Comparison of ENCODE assay signal across 19 mouse cellular contexts in genomic region chr9:110920665-110921419, GRCm38 (mm10). TPM values are rescaled to one million over a fixed set of nuclear protein-coding genes. Genes with fewer than 3 reads are reported as not detected.
DNase-seq lines count a peak whose midpoint lies in the region; ATAC-seq and TF ChIP-seq lines count a peak whose summit lies in the region.
"Had no signal": no experiment of that assay in that cellular context is flagged by ENCODE, and none has a peak within 500 bp of the region (broad histone marks: within the 10 kb centered on the region; RNA-seq: fewer than 3 reads in every experiment).

No protein-coding gene starts in this region.

- no peak for TF ChIP-seq CTCF in kidney, adult 2 months (conservative IDR thresholded peaks at IDR 0.05; ENCODE audit: insufficient read depth, insufficient read length, low read depth, low read length)
- no peak for TF ChIP-seq CTCF in cerebellum, adult 2 months (IDR thresholded peaks at IDR 0.05; ENCODE audit: borderline replicate concordance, insufficient read depth, low read depth, low read length)

- no peaks in the 10 kb centered on the region for H3K36me3 ChIP-seq in kidney, adult 2 months (ENCODE audit: control insufficient read depth, insufficient read depth, low read length)
- H3K36me3 ChIP-seq in embryonic facial prominence, embryonic 11.5 days (replicated peaks; ENCODE audit: control insufficient read depth, insufficient read depth, low read depth, low read length) = no peaks in the 10 kb centered on the region
- H3K36me3 ChIP-seq in hindbrain, embryonic 16.5 days (ENCODE audit: control insufficient read depth, insufficient read depth, low read length) = no peaks in the 10 kb centered on the region
- H3K36me3 ChIP-seq: midbrain, embryonic 10.5 days; stomach, embryonic 15.5 days had no signal

- 40% methylated on average over 15 of the region's 15 CpGs for WGBS in kidney, adult 2 months
- 49% methylated on average over 15 of the region's 15 CpGs for WGBS in embryonic facial prominence, embryonic 11.5 days
- WGBS in hindbrain, embryonic 16.5 days = 43% methylated on average over 15 of the region's 15 CpGs
- 59% methylated on average over 15 of the region's 15 CpGs for WGBS in cerebellum, adult 2 months

- H3K9ac ChIP-seq in embryonic facial prominence, embryonic 11.5 days (replicated peaks; ENCODE audit: low read length) = no peak overlapping the region
- no peak overlapping the region for H3K9ac ChIP-seq in hindbrain, embryonic 16.5 days (ENCODE audit: low read depth, low read length)
- H3K9ac ChIP-seq: stomach, embryonic 15.5 days had no signal

- H3K27me3 ChIP-seq in kidney, adult 2 months (replicated peaks; ENCODE audit: control insufficient read depth, insufficient read depth, low read length) = no peaks in the 10 kb centered on the region
- H3K27me3 ChIP-seq in embryonic facial prominence, embryonic 11.5 days (ENCODE audit: control insufficient read depth, insufficient read depth, low read length) = no peaks in the 10 kb centered on the region
- no peaks in the 10 kb centered on the region for H3K27me3 ChIP-seq in hindbrain, embryonic 16.5 days (replicated peaks; ENCODE audit: control insufficient read depth, insufficient read depth, low read length)
- no peaks in the 10 kb centered on the region for H3K27me3 ChIP-seq in cerebellum, adult 2 months (ENCODE audit: control insufficient read depth, insufficient read depth, low read length)
- H3K27me3 ChIP-seq: stomach, embryonic 15.5 days had no signal

- H3K4me1 ChIP-seq in kidney, adult 2 months (ENCODE audit: control insufficient read depth, insufficient read depth, low read length) = no peaks in the 10 kb centered on the region
- H3K4me1 ChIP-seq in embryonic facial prominence, embryonic 11.5 days (ENCODE audit: control insufficient read depth, insufficient read depth, low read length) = no peaks in the 10 kb centered on the region
- H3K4me1 ChIP-seq in hindbrain, embryonic 16.5 days (ENCODE audit: control insufficient read depth, insufficient read depth, low read depth, low read length) = peaks cover 2% of the 10 kb centered on the region; the same call in 1 of the 2 replicates
- no peaks in the 10 kb centered on the region for H3K4me1 ChIP-seq in cerebellum, adult 2 months (ENCODE audit: control insufficient read depth, insufficient read depth, low read length)
- H3K4me1 ChIP-seq: midbrain, embryonic 10.5 days; stomach, embryonic 15.5 days had no signal

- no peaks in the 10 kb centered on the region for H3K9me3 ChIP-seq in embryonic facial prominence, embryonic 11.5 days (replicated peaks; ENCODE audit: control insufficient read depth, low read length)
- no peaks in the 10 kb centered on the region for H3K9me3 ChIP-seq in hindbrain, embryonic 16.5 days (ENCODE audit: control insufficient read depth, low read length)
- H3K9me3 ChIP-seq: midbrain, embryonic 10.5 days; stomach, embryonic 15.5 days had no signal

- H3K27ac ChIP-seq in kidney, adult 2 months (ENCODE audit: insufficient read depth, low read depth, low read length) = peak overlapping the region; percentile 47; the same call in 1 of the 2 replicates
- H3K27ac ChIP-seq in embryonic facial prominence, embryonic 11.5 days (replicated peaks; ENCODE audit: low read depth, low read length) = no peak overlapping the region
- no peak overlapping the region for H3K27ac ChIP-seq in hindbrain, embryonic 16.5 days (ENCODE audit: low read depth, low read length)
- no peak overlapping the region for H3K27ac ChIP-seq in cerebellum, adult 2 months (ENCODE audit: insufficient read depth, low read length)
- H3K27ac ChIP-seq: midbrain, embryonic 10.5 days; stomach, embryonic 15.5 days had no signal

- DNase-seq in kidney, adult 2 months = peak; percentile 50
- DNase-seq in kidney, adult 18-20 months = no peak
- peak; percentile 46 for DNase-seq in embryonic facial prominence, embryonic 11.5 days (ENCODE audit: low spot score)
- DNase-seq in naive thymus-derived CD4-positive, alpha-beta T cell, adult 2 months (ENCODE audit: low read depth) = peak; percentile 68
- DNase-seq in cerebellum, adult 2 months = no peak
- no peak for DNase-seq in left cerebral cortex, adult 9 months (ENCODE audit: low spot score in 2 of 2)
- no peak for DNase-seq in left cerebral cortex, adult 8-10 months (ENCODE audit: low spot score in 2 of 2)
- DNase-seq: gastrocnemius, postnatal 14 days; right cerebral cortex, postnatal 25 days had no signal

- no peak overlapping the region for H3K4me3 ChIP-seq in kidney, adult 2 months (ENCODE audit: insufficient read depth, low read depth, low read length)
- no peak overlapping the region for H3K4me3 ChIP-seq in embryonic facial prominence, embryonic 11.5 days (ENCODE audit: low read depth, low read length)
- no peak overlapping the region for H3K4me3 ChIP-seq in hindbrain, embryonic 16.5 days (ENCODE audit: low read length)
- no peak overlapping the region for H3K4me3 ChIP-seq in cerebellum, adult 2 months (replicated peaks; ENCODE audit: insufficient read depth, low read depth, low read length)
- H3K4me3 ChIP-seq: midbrain, embryonic 10.5 days; stomach, embryonic 15.5 days had no signal

- ATAC-seq in embryonic facial prominence, embryonic 11.5 days (replicated peaks; ENCODE audit: insufficient number of reproducible peaks, low FRiP score, low TSS enrichment, low read depth) = no peak
- ATAC-seq in hindbrain, embryonic 16.5 days = peak; percentile 73
- ATAC-seq: activated CD4-positive, CD25-positive, alpha-beta regulatory T cell, adult 4 months; forebrain, embryonic 14.5 days; inflammation-experienced regulatory T-cells, adult 6 months had no signal

- H3K4me2 ChIP-seq in embryonic facial prominence, embryonic 11.5 days (ENCODE audit: low read depth, low read length) = no peak overlapping the region
- H3K4me2 ChIP-seq in hindbrain, embryonic 16.5 days (ENCODE audit: low read length) = no peak overlapping the region; the same call in 1 of the 2 replicates
- H3K4me2 ChIP-seq: stomach, embryonic 15.5 days had no signal

- no peak for TF ChIP-seq POLR2A in kidney, adult 2 months (IDR thresholded peaks at IDR 0.05; ENCODE audit: low read depth, low read length)
- TF ChIP-seq POLR2A in cerebellum, adult 2 months (IDR thresholded peaks at IDR 0.05; ENCODE audit: borderline replicate concordance, insufficient read depth, low read length) = no peak

RNA-seq across cellular contexts. Expression of gene Fam240a, which starts 4.2 kb away (rescaled TPM):
- not detected in 2 replicates for polyA plus RNA-seq in kidney, adult 2 months (2012; rRNA removed)
- polyA plus RNA-seq in embryonic facial prominence, embryonic 11.5 days (2014; fragmentation: Nextera tagmentation; extraction: Ambion mirVana) = not detected in 2 replicates
- not detected in 2 replicates for polyA plus RNA-seq in hindbrain, embryonic 16.5 days (2015; fragmentation: Nextera tagmentation; extraction: Ambion mirVana)
- not detected in 2 replicates for polyA plus RNA-seq in cerebellum, adult 2 months (2012; rRNA removed)
- total RNA-seq in left cerebral cortex, adult 8-10 months (2022) = not detected
- total RNA-seq: common myeloid progenitor, adult 5-6 weeks; layer of hippocampus, postnatal 25 days; liver, adult 2 months had no signal
- polyA plus RNA-seq: forebrain, embryonic 14.5 days; inflammation-experienced regulatory T-cells, adult 6 months; liver, adult 2 months; midbrain, embryonic 10.5 days; neural tube, embryonic 11.5 days; stomach, embryonic 15.5 days had no signal

RNA-seq across cellular contexts. Expression of gene Tdgf1, which starts 25.1 kb away (rescaled TPM):
- not detected in 2 replicates for polyA plus RNA-seq in kidney, adult 2 months (2012; rRNA removed)
- not detected in 2 replicates for polyA plus RNA-seq in embryonic facial prominence, embryonic 11.5 days (2014; fragmentation: Nextera tagmentation; extraction: Ambion mirVana)
- 0.20 and 0.28 TPM in 2 replicates for polyA plus RNA-seq in hindbrain, embryonic 16.5 days (2015; fragmentation: Nextera tagmentation; extraction: Ambion mirVana)
- polyA plus RNA-seq in cerebellum, adult 2 months (2012; rRNA removed) = 7.2 and 7.5 TPM in 2 replicates
- under 1 TPM in 2 of 4 experiments, not detected in 2; 0.77 to 0.84 TPM for total RNA-seq in left cerebral cortex, adult 8-10 months (2022)
- total RNA-seq: common myeloid progenitor, adult 5-6 weeks; gastrocnemius, postnatal 14 days; liver, adult 2 months had no signal
- polyA plus RNA-seq: forebrain, embryonic 14.5 days; liver, adult 2 months; neural tube, embryonic 11.5 days; stomach, embryonic 15.5 days had no signal

RNA-seq across cellular contexts. Expression of gene Lrrc2, which starts 30.5 kb away (rescaled TPM):
- polyA plus RNA-seq in kidney, adult 2 months (2012; rRNA removed) = 0.05 and 0.56 TPM in 2 replicates
- polyA plus RNA-seq in embryonic facial prominence, embryonic 11.5 days (2014; fragmentation: Nextera tagmentation; extraction: Ambion mirVana) = 0.20 and 0.74 TPM in 2 replicates
- polyA plus RNA-seq in hindbrain, embryonic 16.5 days (2015; fragmentation: Nextera tagmentation; extraction: Ambion mirVana) = 1.1 and 1.2 TPM in 2 replicates
- polyA plus RNA-seq in cerebellum, adult 2 months (2012; rRNA removed) = 3.2 and 3.5 TPM in 2 replicates
- 1 to 10 TPM in 3 of 4 experiments, under 1 TPM in 1; 0.70 to 2.1 (median 1.5) TPM for total RNA-seq in left cerebral cortex, adult 8-10 months (2022)
- polyA plus RNA-seq: liver, adult 2 months; stomach, embryonic 15.5 days had no signal

RNA-seq across cellular contexts. Expression of gene Tmie, which starts 40.9 kb away (rescaled TPM):
- 7.9 and 9.5 TPM in 2 replicates for polyA plus RNA-seq in kidney, adult 2 months (2012; rRNA removed)
- polyA plus RNA-seq in embryonic facial prominence, embryonic 11.5 days (2014; fragmentation: Nextera tagmentation; extraction: Ambion mirVana) = 0.13 and 0.29 TPM in 2 replicates
- 5.2 and 6.2 TPM in 2 replicates for polyA plus RNA-seq in hindbrain, embryonic 16.5 days (2015; fragmentation: Nextera tagmentation; extraction: Ambion mirVana)
- polyA plus RNA-seq in cerebellum, adult 2 months (2012; rRNA removed) = 3.7 and 4.4 TPM in 2 replicates
- total RNA-seq in left cerebral cortex, adult 8-10 months (2022) = 1 to 10 TPM; 3.1 to 6.1 (median 4.1) TPM

RNA-seq across cellular contexts. Expression of gene Als2cl, which starts 41.2 kb away (rescaled TPM):
- 32.3 and 40.8 TPM in 2 replicates for polyA plus RNA-seq in kidney, adult 2 months (2012; rRNA removed)
- 1.1 TPM in 2 replicates for polyA plus RNA-seq in embryonic facial prominence, embryonic 11.5 days (2014; fragmentation: Nextera tagmentation; extraction: Ambion mirVana)
- polyA plus RNA-seq in hindbrain, embryonic 16.5 days (2015; fragmentation: Nextera tagmentation; extraction: Ambion mirVana) = 2.1 and 2.7 TPM in 2 replicates
- polyA plus RNA-seq in cerebellum, adult 2 months (2012; rRNA removed) = 15.1 and 15.8 TPM in 2 replicates
- total RNA-seq in left cerebral cortex, adult 8-10 months (2022) = 10 to 100 TPM in 2 of 4 experiments, 1 to 10 TPM in 2; 8.4 to 13.0 (median 10.4) TPM

Comparison
In these comparisons a context has a peak if more than half of its experiments do, and no peak if none do; other contexts are left out.
1. DNase-seq: peak in kidney, adult 2 months (single experiment), embryonic facial prominence, embryonic 11.5 days (single experiment) and naive thymus-derived CD4-positive, alpha-beta T cell, adult 2 months (single experiment); none in kidney, adult 18-20 months (single experiment), cerebellum, adult 2 months (0 of 2), left cerebral cortex, adult 9 months (0 of 2) and left cerebral cortex, adult 8-10 months (0 of 2).